Mouse (Mus musculus): ENCODE measurements around the gene Hunk. TPM values are rescaled to one million over a fixed set of nuclear protein-coding genes. Genes with fewer than 3 reads are reported as not detected.

The Hunk gene
- total RNA-seq, 2 experiments from 2014 or later: 13.0 to 16.8 TPM

DNA sequence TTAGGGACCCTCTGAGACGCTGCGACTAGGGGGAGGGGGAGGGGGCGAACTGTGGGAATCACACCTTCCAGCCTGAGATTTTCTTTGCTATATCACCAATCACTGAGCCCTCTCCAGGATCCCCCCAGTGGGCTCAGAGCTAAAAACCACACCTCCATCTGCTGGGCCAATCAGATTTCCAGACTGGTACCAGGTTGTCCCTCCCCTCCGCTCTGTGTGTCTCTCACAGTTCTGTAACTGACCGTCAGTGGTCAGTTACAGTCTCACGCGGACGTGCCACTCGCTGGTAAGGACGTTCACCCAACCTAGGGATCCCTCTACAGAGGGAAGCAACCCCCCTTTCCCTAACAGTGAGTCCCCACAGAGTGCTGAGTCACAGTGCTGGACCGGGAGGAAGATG lies 111.1 kb downstream of the Hunk start:
- DNase-seq (ENCODE audit: low spot score in 2 of 2): no peak

GRCm38 (mm10) chr16:90497749-90498464 lies 112.1 kb downstream of the Hunk start:
- DNase-seq (ENCODE audit: low spot score in 2 of 2): peak; percentile 21 to 30

DNA sequence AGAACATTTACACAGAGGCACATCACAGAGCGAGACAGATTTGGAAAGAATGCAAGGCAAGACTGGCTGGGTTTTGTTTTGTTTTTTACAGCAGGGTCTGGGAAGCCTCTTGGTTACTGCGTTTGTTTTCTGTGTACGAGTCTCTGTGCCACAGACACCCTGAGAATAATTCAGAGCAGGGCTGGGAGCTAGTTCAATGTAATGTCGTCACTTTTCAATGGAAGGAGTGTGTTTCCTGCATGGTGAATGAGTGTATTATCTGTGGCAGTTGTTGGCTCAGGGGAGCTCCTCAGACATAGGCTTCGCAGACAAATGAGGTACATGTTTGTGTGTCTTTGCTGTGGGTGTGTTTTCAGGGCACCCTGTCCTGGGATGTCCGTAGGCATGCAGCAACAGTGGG lies 115.0 kb downstream of the Hunk start:
- DNase-seq (ENCODE audit: low spot score in 2 of 2): no peak

- no peak for DNase-seq (ENCODE audit: low spot score in 2 of 2)
Observed at GRCm38 (mm10) chr16:90505252-90505651, 119.4 kb downstream of the Hunk start.

DNA sequence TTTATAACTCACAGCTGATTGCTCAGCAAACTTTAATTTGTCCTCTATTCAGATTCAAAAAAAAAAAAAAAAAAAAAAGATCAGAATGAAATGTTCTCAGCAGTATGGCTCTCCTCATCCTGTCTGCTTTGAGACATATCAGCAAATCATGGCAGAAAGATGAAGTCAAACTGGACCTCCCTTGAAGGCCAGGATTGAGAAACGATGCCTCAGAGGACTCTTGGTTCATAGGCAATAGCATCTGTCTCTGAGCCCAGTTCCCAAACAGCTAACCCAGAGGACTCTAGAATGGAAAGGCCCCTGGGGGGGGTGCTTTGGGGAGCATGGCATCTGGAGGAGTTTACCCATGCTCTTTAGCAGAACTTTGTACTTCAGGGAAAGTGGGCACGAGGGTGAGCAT lies 119.9 kb downstream of the Hunk start:
- no peak for DNase-seq (ENCODE audit: low spot score in 2 of 2)

GRCm38 (mm10) chr16:90511551-90512296 lies 125.9 kb downstream of the Hunk start:
- DNase-seq (ENCODE audit: low spot score in 2 of 2): no peak

DNA sequence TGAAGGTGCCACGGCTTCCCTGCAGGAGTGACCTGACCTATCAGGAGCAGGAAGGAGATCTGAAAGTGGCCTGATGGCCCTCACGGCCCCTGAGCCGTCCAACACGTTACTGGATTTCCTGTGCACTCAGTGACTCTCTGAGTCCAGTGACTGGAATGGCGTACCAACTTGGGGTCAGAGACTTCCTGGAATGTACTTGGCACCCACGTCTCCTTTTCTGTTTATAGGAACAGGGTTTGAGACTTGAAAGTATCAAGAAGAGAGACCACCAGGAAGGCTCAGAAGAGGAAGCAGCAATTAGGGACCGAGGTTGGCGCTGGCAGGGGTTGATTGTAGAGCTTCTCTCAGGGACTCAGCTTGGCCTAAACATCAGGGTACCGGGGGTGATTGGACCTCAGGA lies 131.2 kb downstream of the Hunk start:
- DNase-seq (ENCODE audit: low spot score in 2 of 2): no peak

- peak in 1 of 2 experiments; percentile 35 for DNase-seq (ENCODE audit: low spot score in 2 of 2)
Observed at GRCm38 (mm10) chr16:90518232-90518631, 132.4 kb downstream of the Hunk start.

DNA sequence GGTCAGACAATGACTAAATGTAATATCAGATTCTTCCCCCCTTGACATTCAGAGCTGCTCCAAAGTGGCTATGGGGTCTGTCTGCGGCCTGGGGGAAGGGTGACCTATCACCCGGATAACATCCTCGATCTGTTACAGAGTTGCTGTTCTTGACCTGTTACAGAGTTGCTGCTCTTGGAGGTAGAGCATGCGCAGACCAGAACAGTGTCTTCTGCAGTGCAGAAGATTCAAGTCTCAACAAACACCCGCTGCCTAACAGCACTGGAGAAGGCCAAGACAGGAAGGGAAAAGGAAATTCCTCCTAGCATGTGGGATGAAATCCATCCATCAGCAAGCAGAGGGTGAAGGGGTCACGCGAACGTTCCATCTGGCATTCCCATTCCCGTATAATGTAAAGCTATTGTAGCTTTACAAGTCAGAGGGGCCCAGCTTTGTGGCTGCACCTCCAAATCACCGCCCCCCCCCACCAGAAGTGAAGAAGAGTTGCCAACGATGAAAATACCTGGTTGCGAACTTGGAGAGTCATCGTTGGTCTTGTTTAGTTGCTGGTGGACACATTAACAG lies 133.0 kb downstream of the Hunk start:
- no peak for DNase-seq (ENCODE audit: low spot score in 2 of 2)

GRCm38 (mm10) chr16:90521191-90521950 lies 135.6 kb downstream of the Hunk start:
- DNase-seq (ENCODE audit: low spot score in 2 of 2): no peak

DNA sequence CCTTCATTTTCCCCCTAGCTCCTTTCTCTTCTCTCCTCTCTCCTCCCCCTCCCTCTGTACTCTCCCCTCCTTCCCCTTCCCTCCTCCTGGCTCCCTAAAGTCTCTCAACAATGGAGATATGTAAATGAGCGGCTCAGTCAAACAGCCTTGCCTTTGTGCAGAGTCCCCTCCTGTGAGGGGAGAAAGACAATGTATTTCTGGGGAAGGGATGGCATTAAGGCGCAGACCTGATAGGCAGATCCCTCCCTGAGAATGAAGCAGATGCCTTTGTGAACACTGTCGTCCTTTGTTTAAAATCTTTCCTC lies 136.1 kb downstream of the Hunk start:
- DNase-seq (ENCODE audit: low spot score in 2 of 2): no peak

- DNase-seq (ENCODE audit: low spot score in 2 of 2): no peak
Observed at GRCm38 (mm10) chr16:90522575-90522974, 136.8 kb downstream of the Hunk start.

GRCm38 (mm10) chr16:90523373-90523772 lies 137.6 kb downstream of the Hunk start:
- DNase-seq (ENCODE audit: low spot score in 2 of 2): no peak

DNA sequence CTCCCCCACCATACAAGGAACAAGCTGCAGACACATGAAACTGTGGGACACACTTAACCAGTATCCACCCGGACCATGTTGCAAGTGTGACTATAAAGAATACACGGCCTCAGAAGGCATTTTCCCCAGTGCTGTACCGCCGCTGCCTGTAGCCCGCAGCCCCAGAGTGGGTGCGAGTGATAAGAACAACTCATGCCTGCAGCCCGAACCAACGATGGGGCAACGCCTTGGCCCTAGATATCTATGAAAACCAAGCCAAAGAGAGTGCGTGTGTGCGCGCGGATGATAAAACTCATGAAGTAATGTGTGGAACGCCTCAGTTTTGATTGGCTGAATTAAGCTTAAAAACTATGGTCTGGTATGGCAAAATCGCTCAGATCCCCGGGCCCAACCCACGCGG lies 138.1 kb downstream of the Hunk start:
- DNase-seq (ENCODE audit: low spot score in 2 of 2): no peak

DNA sequence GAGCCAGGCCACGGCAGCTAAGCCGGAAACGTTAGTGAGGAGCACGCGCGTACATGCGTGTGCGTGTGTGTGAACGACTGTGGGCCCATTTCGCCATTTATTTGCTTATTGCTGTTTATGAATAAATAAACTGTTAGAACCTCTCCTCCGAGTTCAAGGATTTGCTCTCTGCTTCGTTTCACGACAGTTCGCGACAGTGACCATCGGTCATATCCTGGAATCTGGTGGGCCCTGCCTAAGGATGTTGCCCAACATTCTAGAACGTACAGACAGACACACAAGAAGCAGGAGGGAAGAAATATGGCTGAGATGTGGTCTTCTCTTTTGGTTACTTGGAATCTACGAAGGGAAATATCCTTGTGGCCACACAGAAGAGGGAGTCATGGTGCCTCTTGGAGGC lies 138.6 kb downstream of the Hunk start:
- DNase-seq (ENCODE audit: low spot score in 2 of 2): no peak

- no peak for DNase-seq (ENCODE audit: low spot score in 2 of 2)
Observed at GRCm38 (mm10) chr16:90533119-90533673, 147.4 kb downstream of the Hunk start.

- DNase-seq (ENCODE audit: low spot score in 2 of 2): no peak
Observed at GRCm38 (mm10) chr16:90534591-90534990, 148.8 kb downstream of the Hunk start.

DNA sequence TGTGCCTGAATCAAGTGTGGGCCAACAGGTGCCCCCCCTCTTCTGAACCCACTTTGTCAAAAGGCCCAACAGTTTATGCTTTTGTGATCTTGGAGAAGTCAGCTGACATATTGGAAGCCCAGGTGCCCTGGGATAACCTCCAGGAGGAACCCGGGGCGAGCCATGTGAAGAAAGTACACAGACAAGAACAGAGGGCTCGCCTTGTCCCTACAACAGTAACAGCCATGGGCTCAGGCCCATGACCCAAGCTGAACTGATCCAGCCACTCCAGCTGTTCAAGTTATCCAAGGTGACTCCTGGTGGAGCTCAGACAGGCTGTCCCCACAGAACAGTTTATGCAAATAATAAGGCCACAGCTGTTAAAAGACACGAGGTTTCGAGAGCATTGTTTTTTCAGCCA lies 153.1 kb downstream of the Hunk start:
- DNase-seq (ENCODE audit: low spot score in 2 of 2): no peak

GRCm38 (mm10) chr16:90541191-90541590 lies 155.4 kb downstream of the Hunk start:
- DNase-seq (ENCODE audit: low spot score in 2 of 2): no peak

- DNase-seq (ENCODE audit: low spot score in 2 of 2): no peak
Observed at GRCm38 (mm10) chr16:90542383-90542782, 156.6 kb downstream of the Hunk start.

- no peak for DNase-seq (ENCODE audit: low spot score in 2 of 2)
Observed at GRCm38 (mm10) chr16:90544175-90544574, 158.4 kb downstream of the Hunk start.

DNA sequence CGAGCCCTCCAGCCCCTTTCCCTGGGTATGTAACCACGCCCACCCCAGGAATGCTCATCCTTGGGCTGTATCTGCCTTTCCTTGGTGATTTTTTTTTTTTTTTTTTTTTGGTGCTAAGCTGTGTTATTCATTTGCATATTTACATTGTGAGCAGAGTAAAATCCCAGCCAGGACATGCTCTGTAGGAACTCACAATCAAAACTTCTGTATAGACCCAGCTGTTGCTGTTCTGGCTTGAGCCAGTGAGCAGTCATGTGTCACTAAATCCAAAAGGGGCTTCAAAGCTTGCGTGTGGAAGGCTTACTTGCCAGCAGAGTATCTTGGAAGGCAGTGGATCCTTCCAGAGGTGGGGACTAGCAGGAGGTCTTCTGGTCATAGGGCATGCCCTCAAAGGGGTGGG lies 159.7 kb downstream of the Hunk start:
- DNase-seq (ENCODE audit: low spot score in 2 of 2): no peak
